Mouse (Mus musculus) heart, embryonic 10.5 days (tissue): Measurements from ENCODE around the gene Sgcg. TPM values are rescaled to one million over a fixed set of nuclear protein-coding genes. Genes with fewer than 3 reads are reported as not detected.

Source experiments
- polyA plus RNA-seq: library from polyadenylated mRNA; unstranded; fragments of >200 nt; fragmentation: Nextera tagmentation; extraction: Ambion mirVana; gene quantifications from 2 replicates; pipeline ENCODE4 v1.2.1, GENCODE M21; 2016

The Sgcg gene
- polyA plus RNA-seq, 1 experiment from 2014 or later = 0.39 TPM

Other genes starting within 250 kb of the Sgcg start
- 29.8 and 32.8 TPM in 2 replicates for gene Tnfrsf19, start 212.0 kb downstream of the Sgcg start, polyA plus RNA-seq
- 2.8 and 3.8 TPM in 2 replicates for gene Sacs, start 120.0 kb downstream of the Sgcg start, polyA plus RNA-seq
- 0.12 and 0.29 TPM in 2 replicates for gene Arl11, start 51.3 kb upstream of the Sgcg start, polyA plus RNA-seq
- gene Ebpl, start 101.9 kb upstream of the Sgcg start, polyA plus RNA-seq = 6.8 and 8.8 TPM in 2 replicates
- 46.1 and 53.1 TPM in 2 replicates for gene Kpna3, start 181.4 kb upstream of the Sgcg start, polyA plus RNA-seq